Mouse (Mus musculus): ENCODE data around the gene Smo. TPM values are rescaled to one million over a fixed set of nuclear protein-coding genes. Genes with fewer than 3 reads are reported as not detected.

Smo gene
- polyA plus RNA-seq, 1 experiment from 2014 or later, result 29.2 TPM

- no peak overlapping the region for H3K9ac ChIP-seq (ENCODE audit: low read length)
- H3K9me3 ChIP-seq (ENCODE audit: control insufficient read depth, low read length), result no peaks in the 10 kb centered on the region
- no peak overlapping the region for H3K27ac ChIP-seq (ENCODE audit: low read length)
- 74% methylated on average over 2 of the region's 2 CpGs for WGBS
- ATAC-seq (ENCODE audit: low read depth), result no peak
- H3K4me2 ChIP-seq (ENCODE audit: low read depth, low read length), result no peak overlapping the region
- no peak overlapping the region for H3K4me3 ChIP-seq (ENCODE audit: low read length)
- H3K36me3 ChIP-seq (ENCODE audit: control insufficient read depth, insufficient read depth, low read length), result no peaks in the 10 kb centered on the region; the same call in 1 of the 2 replicates
- H3K4me1 ChIP-seq (replicated peaks; ENCODE audit: control insufficient read depth, insufficient read depth, low read length), result peaks cover 5% of the 10 kb centered on the region; the same call in 1 of the 2 replicates
- no peaks in the 10 kb centered on the region for H3K27me3 ChIP-seq (ENCODE audit: control insufficient read depth, insufficient read depth, low read depth, low read length)
Measured at GRCm38 (mm10) chr6:29766874-29767273, 31.6 kb downstream of the Smo start.

GRCm38 (mm10) chr6:29767813-29768660 lies 32.7 kb downstream of the Smo start, which contains the start of gene Ahcyl2:
Gene Ahcyl2, plus strand, starts transcription at chr6:29768011.
- peak; percentile 99 for ATAC-seq (ENCODE audit: low read depth)
- under 1% methylated on average over 56 of the region's 61 CpGs for WGBS
- H3K27me3 ChIP-seq (ENCODE audit: control insufficient read depth, insufficient read depth, low read depth, low read length), result no peaks in the 10 kb centered on the region

GRCm38 (mm10) chr6:29768791-29769441 lies 33.6 kb downstream of the Smo start:
- no peaks in the 10 kb centered on the region for H3K36me3 ChIP-seq (ENCODE audit: control insufficient read depth, insufficient read depth, low read length)
- H3K9me3 ChIP-seq (ENCODE audit: control insufficient read depth, low read length), result no peaks in the 10 kb centered on the region
- ATAC-seq (ENCODE audit: low read depth), result peak; percentile 44
- H3K27me3 ChIP-seq (ENCODE audit: control insufficient read depth, insufficient read depth, low read depth, low read length), result no peaks in the 10 kb centered on the region
- peak overlapping the region; percentile 82 for H3K4me2 ChIP-seq (ENCODE audit: low read depth, low read length)
- H3K4me3 ChIP-seq (ENCODE audit: low read length), result peak overlapping the region; percentile 79
- H3K27ac ChIP-seq (ENCODE audit: low read length), result peak overlapping the region; percentile 65
- peak overlapping the region; percentile 77 for H3K9ac ChIP-seq (ENCODE audit: low read length)
- peaks cover 5% of the 10 kb centered on the region; the same call in 1 of the 2 replicates for H3K4me1 ChIP-seq (replicated peaks; ENCODE audit: control insufficient read depth, insufficient read depth, low read length)
- under 1% methylated on average over 48 of the region's 50 CpGs for WGBS

More at GRCm38 (mm10) chr6:29767813-29768660, 32.7 kb downstream of the Smo start, which contains the start of gene Ahcyl2:
- Histone ChIP-seq H3K9me3 (ENCODE audit: control insufficient read depth, low read length) (no peaks in the 10 kb centered on the region), H3K36me3 (ENCODE audit: control insufficient read depth, insufficient read depth, low read length) (no peaks in the 10 kb centered on the region), H3K4me2 (ENCODE audit: low read depth, low read length) (peak within 1 kb of the TSS; percentile 82), H3K4me3 (ENCODE audit: low read length) (peak within 1 kb of the TSS; percentile 79), H3K27ac (ENCODE audit: low read length) (peak within 1 kb of the TSS; percentile 65), H3K9ac (ENCODE audit: low read length) (peak within 1 kb of the TSS; percentile 77), H3K4me1 (replicated peaks; ENCODE audit: control insufficient read depth, insufficient read depth, low read length) (peaks cover 5% of the 10 kb centered on the region; the same call in 1 of the 2 replicates)

DNA sequence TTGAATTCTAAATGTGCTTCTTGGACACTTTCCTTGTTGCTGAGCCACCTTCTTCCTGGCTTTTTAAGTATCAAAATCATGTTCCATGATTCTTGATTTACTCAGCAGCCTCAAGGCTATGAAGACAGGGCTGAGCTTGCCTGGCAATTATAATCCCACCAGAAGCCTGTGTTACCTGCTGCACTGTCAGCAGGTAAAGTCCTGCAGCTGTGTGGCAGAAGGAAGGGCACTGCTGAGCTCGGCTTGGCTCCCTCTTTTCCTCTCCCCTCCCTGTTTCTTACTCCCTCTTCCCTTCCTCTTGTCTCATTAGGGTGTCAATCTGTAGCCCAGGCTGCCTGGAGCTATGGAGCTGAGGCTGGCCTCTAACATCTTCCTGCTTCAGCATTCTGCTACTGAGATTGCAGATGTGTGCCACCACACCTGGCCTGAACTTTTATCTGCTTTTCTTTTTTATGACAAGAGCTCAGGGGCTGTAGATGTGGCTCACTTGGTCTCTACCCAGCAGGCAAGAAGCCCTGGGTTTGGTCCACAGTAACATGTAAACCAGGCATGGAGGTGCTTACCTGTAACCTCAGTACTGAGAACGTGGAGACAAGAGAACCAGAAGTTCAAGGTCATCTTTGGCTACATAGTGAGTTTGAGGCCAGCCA lies 35.5 kb downstream of the Smo start:
- Histone ChIP-seq H3K36me3 (ENCODE audit: control insufficient read depth, insufficient read depth, low read length) (no peaks in the 10 kb centered on the region), H3K4me1 (replicated peaks; ENCODE audit: control insufficient read depth, insufficient read depth, low read length) (peaks cover 5% of the 10 kb centered on the region; the same call in 1 of the 2 replicates), H3K27ac (ENCODE audit: low read length) (no peak overlapping the region), H3K9me3 (ENCODE audit: control insufficient read depth, low read length) (no peaks in the 10 kb centered on the region), H3K4me2 (ENCODE audit: low read depth, low read length) (no peak overlapping the region), H3K4me3 (ENCODE audit: low read length) (no peak overlapping the region), H3K9ac (ENCODE audit: low read length) (no peak overlapping the region), H3K27me3 (ENCODE audit: control insufficient read depth, insufficient read depth, low read depth, low read length) (no peaks in the 10 kb centered on the region)
- no peak for ATAC-seq (ENCODE audit: low read depth)
- WGBS, result 53% methylated on average over 2 of the region's 2 CpGs

DNA sequence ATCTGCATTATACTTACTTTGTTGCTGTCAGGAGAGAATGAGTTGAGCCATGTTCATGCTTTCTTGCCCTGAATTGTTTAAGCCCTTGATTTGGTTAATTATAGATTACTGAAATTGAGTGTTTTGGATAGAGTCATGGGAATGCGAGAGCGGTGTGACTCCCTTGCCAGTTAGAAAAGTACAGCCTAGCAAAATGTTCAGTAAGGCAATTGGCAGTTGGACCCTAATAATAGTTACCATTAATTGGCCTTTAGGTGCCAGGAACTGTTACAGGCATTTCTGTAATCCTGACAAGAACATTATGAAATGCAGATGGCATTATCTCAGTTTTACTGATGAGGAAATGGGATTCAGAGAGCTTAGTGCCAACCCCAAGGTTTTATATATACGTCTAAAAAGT lies 36.9 kb downstream of the Smo start:
- Histone ChIP-seq H3K4me1 (replicated peaks; ENCODE audit: control insufficient read depth, insufficient read depth, low read length) (peaks cover 5% of the 10 kb centered on the region; the same call in 1 of the 2 replicates), H3K9ac (ENCODE audit: low read length) (no peak overlapping the region), H3K27ac (ENCODE audit: low read length) (no peak overlapping the region), H3K36me3 (ENCODE audit: control insufficient read depth, insufficient read depth, low read length) (no peaks in the 10 kb centered on the region), H3K4me2 (ENCODE audit: low read depth, low read length) (no peak overlapping the region), H3K27me3 (ENCODE audit: control insufficient read depth, insufficient read depth, low read depth, low read length) (no peaks in the 10 kb centered on the region), H3K4me3 (ENCODE audit: low read length) (no peak overlapping the region), H3K9me3 (ENCODE audit: control insufficient read depth, low read length) (no peaks in the 10 kb centered on the region)
- ATAC-seq (ENCODE audit: low read depth), result no peak
- WGBS, result 86% methylated on average over 3 of the region's 3 CpGs

DNA sequence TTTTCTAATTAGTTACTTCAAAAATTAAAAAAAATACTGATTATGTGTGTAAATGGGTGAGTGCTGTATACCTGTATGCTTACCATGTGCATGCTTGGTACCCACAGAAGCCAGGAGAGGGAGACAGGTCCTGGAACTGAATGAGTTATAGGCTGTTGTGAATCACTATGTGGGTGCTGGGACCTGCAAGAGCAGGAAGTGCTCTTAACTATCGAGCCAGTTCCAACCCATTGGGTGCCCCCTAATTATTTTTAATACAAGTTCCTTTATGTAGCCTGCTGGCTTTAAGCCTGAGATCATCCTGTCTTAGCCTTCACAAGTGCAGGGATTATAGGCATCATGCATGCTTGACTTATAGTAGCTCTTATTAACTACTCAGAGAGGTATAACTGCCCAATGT lies 38.9 kb downstream of the Smo start:
- 71% methylated on average over 1 of the region's 1 CpGs for WGBS
- Histone ChIP-seq H3K9me3 (ENCODE audit: control insufficient read depth, low read length) (no peaks in the 10 kb centered on the region), H3K4me1 (replicated peaks; ENCODE audit: control insufficient read depth, insufficient read depth, low read length) (peaks cover 4% of the 10 kb centered on the region; the same call in 1 of the 2 replicates), H3K36me3 (ENCODE audit: control insufficient read depth, insufficient read depth, low read length) (no peaks in the 10 kb centered on the region), H3K27me3 (ENCODE audit: control insufficient read depth, insufficient read depth, low read depth, low read length) (no peaks in the 10 kb centered on the region), H3K27ac (ENCODE audit: low read length) (no peak overlapping the region), H3K4me2 (ENCODE audit: low read depth, low read length) (no peak overlapping the region), H3K9ac (ENCODE audit: low read length) (no peak overlapping the region), H3K4me3 (ENCODE audit: low read length) (no peak overlapping the region)
- ATAC-seq (ENCODE audit: low read depth), result no peak

DNA sequence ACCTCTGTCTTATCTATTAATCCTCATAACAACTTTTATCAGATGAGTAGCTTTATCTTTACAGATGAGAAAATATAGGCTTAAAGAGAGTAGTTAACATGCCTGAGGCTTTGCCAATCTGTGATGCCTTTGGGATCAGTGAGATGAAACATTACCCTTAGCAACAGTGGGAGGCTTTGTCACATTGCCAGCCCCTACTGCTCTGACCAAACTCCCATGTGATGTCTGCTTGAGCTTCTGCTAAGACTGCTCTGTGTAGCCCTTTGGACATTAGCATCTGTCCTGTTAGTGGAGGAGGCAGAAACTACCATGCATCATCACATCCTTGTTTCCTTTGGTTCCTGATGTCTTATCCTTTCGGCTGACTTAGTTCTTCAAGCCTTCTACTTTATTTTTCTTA lies 40.3 kb downstream of the Smo start:
- no peak for ATAC-seq (ENCODE audit: low read depth)
- H3K4me1 ChIP-seq (replicated peaks; ENCODE audit: control insufficient read depth, insufficient read depth, low read length), result no peaks in the 10 kb centered on the region
- H3K4me3 ChIP-seq (ENCODE audit: low read length), result no peak overlapping the region
- no peaks in the 10 kb centered on the region for H3K9me3 ChIP-seq (ENCODE audit: control insufficient read depth, low read length)
- no peaks in the 10 kb centered on the region for H3K27me3 ChIP-seq (ENCODE audit: control insufficient read depth, insufficient read depth, low read depth, low read length)
- H3K4me2 ChIP-seq (ENCODE audit: low read depth, low read length), result no peak overlapping the region
- 94% methylated on average over 1 of the region's 1 CpGs for WGBS
- no peaks in the 10 kb centered on the region for H3K36me3 ChIP-seq (ENCODE audit: control insufficient read depth, insufficient read depth, low read length)
- H3K27ac ChIP-seq (ENCODE audit: low read length), result no peak overlapping the region
- H3K9ac ChIP-seq (ENCODE audit: low read length), result no peak overlapping the region

DNA sequence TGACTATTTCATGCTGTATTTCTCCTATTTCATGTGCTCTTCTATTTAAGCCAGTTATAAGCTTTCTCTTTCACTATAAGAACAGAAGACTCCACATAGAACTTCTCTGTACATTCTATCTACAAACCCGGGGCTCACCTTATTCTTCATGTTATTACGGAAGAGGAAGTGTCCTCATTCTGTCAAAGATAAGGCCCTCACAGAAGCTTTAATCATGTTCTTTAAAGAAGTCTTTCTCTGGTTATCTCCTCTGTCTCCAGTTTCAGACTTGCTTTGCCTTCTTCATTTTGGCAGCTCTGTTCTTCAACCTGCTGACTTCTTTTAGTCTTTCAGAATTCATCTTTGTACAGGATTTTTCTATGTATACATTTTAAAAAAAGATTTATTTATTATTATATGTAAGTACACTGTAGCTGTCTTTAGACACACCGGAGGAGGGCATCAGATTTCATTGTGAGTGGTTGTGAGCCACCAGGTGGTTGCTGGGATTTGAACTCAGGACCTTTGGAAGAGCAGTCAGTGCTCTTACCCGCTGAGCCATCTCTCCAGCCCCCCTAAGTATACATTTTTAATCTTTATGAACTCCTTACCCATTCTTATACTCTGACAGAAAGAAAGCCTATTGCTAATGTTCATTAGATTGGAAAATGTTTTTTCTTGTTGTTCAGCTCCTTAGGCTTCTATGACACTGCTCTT lies 41.4 kb downstream of the Smo start:
- H3K4me1 ChIP-seq (replicated peaks; ENCODE audit: control insufficient read depth, insufficient read depth, low read length), result no peaks in the 10 kb centered on the region
- H3K27ac ChIP-seq (ENCODE audit: low read length), result no peak overlapping the region
- H3K9me3 ChIP-seq (ENCODE audit: control insufficient read depth, low read length), result no peaks in the 10 kb centered on the region
- no peak overlapping the region for H3K9ac ChIP-seq (ENCODE audit: low read length)
- H3K4me3 ChIP-seq (ENCODE audit: low read length), result no peak overlapping the region
- 68% methylated on average over 4 of the region's 4 CpGs for WGBS
- ATAC-seq (ENCODE audit: low read depth), result no peak
- H3K4me2 ChIP-seq (ENCODE audit: low read depth, low read length), result no peak overlapping the region
- H3K27me3 ChIP-seq (ENCODE audit: control insufficient read depth, insufficient read depth, low read depth, low read length), result no peaks in the 10 kb centered on the region
- no peaks in the 10 kb centered on the region for H3K36me3 ChIP-seq (ENCODE audit: control insufficient read depth, insufficient read depth, low read length)
